Mouse (Mus musculus) kidney, adult 2 months (tissue): Measurements from ENCODE around the gene Plcxd1.

ENCODE experiments used
- CTCF ChIP-seq: fragments of 200-500 bp; conservative IDR thresholded peaks from 2 replicates; pipeline ENCODE4 v1.5.1; 2011; ENCODE audit warnings: low read depth, mild to moderate bottlenecking, control low read depth, low read length, moderate library complexity, mixed read lengths; ENCODE audit not compliant: insufficient read depth, insufficient read length
- POLR2A ChIP-seq: fragments of 200-500 bp; IDR thresholded peaks from one replicate; pipeline ENCODE4 v1.6.1; 2011; ENCODE audit warnings: low read depth, low read length, control low read depth

- TF ChIP-seq CTCF: no peak
- no peak for TF ChIP-seq POLR2A
These were observed 1.3 kb downstream of the Plcxd1 start for GRCm38 (mm10) chr5:110100921-110101631.
